16 mouse cellular contexts compared by ENCODE assay signal in the genomic region with DNA sequence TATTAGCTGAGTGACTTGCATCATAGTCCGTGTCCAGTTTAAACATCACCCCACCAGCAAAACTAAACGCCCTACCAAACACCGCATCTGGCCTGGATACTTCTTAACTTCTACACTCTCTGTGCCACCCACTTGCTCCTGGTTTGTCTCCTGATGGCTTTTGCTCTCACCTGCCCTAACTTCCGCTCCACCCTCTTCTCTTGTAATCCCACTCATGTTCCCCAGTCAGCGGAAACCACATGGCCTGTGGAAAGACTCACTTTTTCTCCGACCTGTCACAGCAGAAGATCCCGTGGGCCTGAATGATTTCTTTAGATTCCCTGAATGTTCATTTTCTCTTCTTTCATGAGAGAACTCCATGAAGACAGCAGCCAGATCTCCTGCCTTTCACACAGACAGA.
A peak's percentile ranks its signal among the peaks of the same experiment; 100 is the strongest.
DNase-seq lines count a peak whose midpoint lies in the region; ATAC-seq and TF ChIP-seq lines count a peak whose summit lies in the region.
"Had no signal": no experiment of that assay in that cellular context is flagged by ENCODE, and none has a peak within 500 bp of the region (broad histone marks: within the 10 kb centered on the region; RNA-seq: fewer than 3 reads in every experiment).

No protein-coding gene starts in this region.

- peak overlapping the region; percentile 27; the same call in 1 of the 2 replicates for H3K27ac ChIP-seq in forebrain, embryonic 11.5 days (ENCODE audit: low read depth, low read length)
- no peak overlapping the region for H3K27ac ChIP-seq in forebrain, embryonic 15.5 days (replicated peaks)
- H3K27ac ChIP-seq in liver, adult 2 months (replicated peaks; ENCODE audit: insufficient read depth, low read depth, low read length): peak overlapping the region; percentile 7; the same call in 1 of the 2 replicates
- H3K27ac ChIP-seq in MEL (ENCODE audit: control insufficient read depth, low read depth, low read length): no peak overlapping the region
- H3K27ac ChIP-seq in limb, embryonic 12.5 days: peak overlapping the region; percentile 24; the same call in 1 of the 2 replicates
- H3K27ac ChIP-seq: midbrain, embryonic 13.5 days had no signal

- no peak overlapping the region for H3K9ac ChIP-seq in forebrain, embryonic 11.5 days (ENCODE audit: low read length)
- no peak overlapping the region for H3K9ac ChIP-seq in forebrain, embryonic 15.5 days (replicated peaks)
- H3K9ac ChIP-seq in liver, adult 2 months (ENCODE audit: low read depth, low read length): no peak overlapping the region
- H3K9ac ChIP-seq in MEL (ENCODE audit: control insufficient read depth, low read depth, low read length, poor library complexity, severe bottlenecking): peak overlapping the region; percentile 3; the same call in 1 of the 2 replicates
- no peak overlapping the region for H3K9ac ChIP-seq in limb, embryonic 12.5 days (replicated peaks)
- H3K9ac ChIP-seq: embryonic facial prominence, embryonic 15.5 days; hindbrain, embryonic 15.5 days; midbrain, embryonic 13.5 days had no signal

- 91% methylated on average over 7 of the region's 7 CpGs for WGBS in forebrain, embryonic 11.5 days
- 90% methylated on average over 7 of the region's 7 CpGs for WGBS in forebrain, embryonic 15.5 days
- 79% methylated on average over 7 of the region's 7 CpGs for whole genome bisulfite sequencing in liver, adult 2 months
- WGBS in limb, embryonic 12.5 days: 87% methylated on average over 7 of the region's 7 CpGs

- H3K36me3 ChIP-seq in forebrain, embryonic 11.5 days (ENCODE audit: control insufficient read depth, insufficient read depth, low read length): no peaks in the 10 kb centered on the region
- no peaks in the 10 kb centered on the region for H3K36me3 ChIP-seq in forebrain, embryonic 15.5 days
- H3K36me3 ChIP-seq in liver, adult 2 months (ENCODE audit: control insufficient read depth, insufficient read depth, low read length): no peaks in the 10 kb centered on the region
- H3K36me3 ChIP-seq in MEL (ENCODE audit: control insufficient read depth in 1 of 2, insufficient read depth in 2 of 2, low read length in 2 of 2): peaks cover 0 to 18% of the 10 kb centered on the region in 2 experiments; a peak in 2 of 4 replicates
- no peaks in the 10 kb centered on the region for H3K36me3 ChIP-seq in limb, embryonic 12.5 days
- H3K36me3 ChIP-seq: embryonic facial prominence, embryonic 15.5 days; hindbrain, embryonic 15.5 days; midbrain, embryonic 13.5 days had no signal

- no peak overlapping the region for H3K4me2 ChIP-seq in forebrain, embryonic 11.5 days (ENCODE audit: low read depth, low read length, severe bottlenecking)
- H3K4me2 ChIP-seq in forebrain, embryonic 15.5 days (replicated peaks): no peak overlapping the region
- H3K4me2 ChIP-seq in limb, embryonic 12.5 days: no peak overlapping the region
- H3K4me2 ChIP-seq: embryonic facial prominence, embryonic 15.5 days; hindbrain, embryonic 15.5 days; midbrain, embryonic 13.5 days had no signal

- H3K79me2 ChIP-seq in liver, adult 2 months (ENCODE audit: control insufficient read depth, insufficient read depth, low read length): no peaks in the 10 kb centered on the region
- H3K79me2 ChIP-seq in MEL (ENCODE audit: control insufficient read depth, insufficient read depth, low read length, poor library complexity): no peaks in the 10 kb centered on the region

- TF ChIP-seq EP300 in MEL (IDR thresholded peaks at IDR 0.05; ENCODE audit: low read depth in 1 of 2, low read length in 2 of 2): no peak

- DNase-seq in forebrain, embryonic 11.5 days (ENCODE audit: low spot score): no peak
- DNase-seq in liver, adult 2 months (ENCODE audit: extremely low read depth, low read depth, low spot score): no peak
- DNase-seq in liver: no peak
- DNase-seq in MEL (ENCODE audit: low read depth, low spot score): no peak
- DNase-seq in urinary bladder, postnatal 4 days (ENCODE audit: low spot score in 2 of 2): no peak
- no peak for DNase-seq in adrenal gland, postnatal 10 days
- DNase-seq: cerebellum, adult 11 months had no signal

- H3K27me3 ChIP-seq in forebrain, embryonic 11.5 days (ENCODE audit: control insufficient read depth, insufficient read depth, low read length): no peaks in the 10 kb centered on the region
- H3K27me3 ChIP-seq in forebrain, embryonic 15.5 days: no peaks in the 10 kb centered on the region
- no peaks in the 10 kb centered on the region for H3K27me3 ChIP-seq in liver, adult 2 months (ENCODE audit: control insufficient read depth, insufficient read depth, low read length)
- no peaks in the 10 kb centered on the region; a peak in 1 of 4 replicates for H3K27me3 ChIP-seq in MEL (ENCODE audit: control insufficient read depth in 1 of 2, insufficient read depth in 2 of 2, low read length in 2 of 2)
- H3K27me3 ChIP-seq in limb, embryonic 12.5 days: no peaks in the 10 kb centered on the region
- H3K27me3 ChIP-seq: embryonic facial prominence, embryonic 15.5 days; hindbrain, embryonic 15.5 days; midbrain, embryonic 13.5 days; Patski had no signal

- no peak for ATAC-seq in forebrain, embryonic 11.5 days (replicated peaks; ENCODE audit: low FRiP score)
- no peak for ATAC-seq in forebrain, embryonic 15.5 days (replicated peaks)
- no peak for ATAC-seq in limb, embryonic 12.5 days (ENCODE audit: insufficient number of reproducible peaks, insufficient read depth, low FRiP score, low TSS enrichment, low read depth)
- ATAC-seq: forebrain, embryonic 16.5 days; intestine, postnatal 0 days; midbrain, embryonic 13.5 days; Patski had no signal

- no peak overlapping the region for H3K4me3 ChIP-seq in forebrain, embryonic 11.5 days (ENCODE audit: low read depth, low read length)
- H3K4me3 ChIP-seq in forebrain, embryonic 15.5 days: no peak overlapping the region
- H3K4me3 ChIP-seq in liver, adult 2 months (ENCODE audit: insufficient read depth, low read depth, low read length): no peak overlapping the region
- H3K4me3 ChIP-seq in MEL (ENCODE audit: control insufficient read depth in 1 of 2, insufficient read depth in 1 of 2, low read depth in 2 of 2, low read length in 2 of 2): peak overlapping the region in 1 of 2 experiments; percentile 15; a peak in 2 of 4 replicates
- H3K4me3 ChIP-seq in limb, embryonic 12.5 days (replicated peaks): no peak overlapping the region
- H3K4me3 ChIP-seq: embryonic facial prominence, embryonic 15.5 days; hindbrain, embryonic 15.5 days; midbrain, embryonic 13.5 days; myocyte had no signal

- no peak for TF ChIP-seq POLR2A in liver, adult 2 months (IDR thresholded peaks at IDR 0.05; ENCODE audit: extremely low read depth, insufficient read depth, low read length)
- no peak for TF ChIP-seq POLR2A in MEL (IDR thresholded peaks at IDR 0.05; ENCODE audit: control insufficient read depth in 1 of 2, insufficient read depth in 1 of 2, low read depth in 1 of 2, low read length in 2 of 2, poor library complexity in 1 of 2)

- H3K9me3 ChIP-seq in forebrain, embryonic 11.5 days (ENCODE audit: control insufficient read depth, low read length): no peaks in the 10 kb centered on the region
- no peaks in the 10 kb centered on the region for H3K9me3 ChIP-seq in forebrain, embryonic 15.5 days
- no peaks in the 10 kb centered on the region for H3K9me3 ChIP-seq in MEL (replicated peaks; ENCODE audit: insufficient read depth, low read length)
- H3K9me3 ChIP-seq in limb, embryonic 12.5 days: no peaks in the 10 kb centered on the region
- H3K9me3 ChIP-seq: embryonic facial prominence, embryonic 15.5 days; hindbrain, embryonic 15.5 days; midbrain, embryonic 13.5 days had no signal

- no peak for TF ChIP-seq RAD21 in MEL (IDR thresholded peaks at IDR 0.05; ENCODE audit: low read depth, low read length)

- H3K4me1 ChIP-seq in forebrain, embryonic 11.5 days (replicated peaks; ENCODE audit: control insufficient read depth, insufficient read depth, low read length): peaks cover 2% of the 10 kb centered on the region; the same call in 1 of the 2 replicates
- H3K4me1 ChIP-seq in forebrain, embryonic 15.5 days: peaks cover 17% of the 10 kb centered on the region
- H3K4me1 ChIP-seq in liver, adult 2 months (ENCODE audit: control insufficient read depth, insufficient read depth, low read length): peaks cover 4% of the 10 kb centered on the region
- peaks cover 4 to 22% of the 10 kb centered on the region in 2 experiments for H3K4me1 ChIP-seq in MEL (ENCODE audit: control insufficient read depth in 1 of 2, insufficient read depth in 2 of 2, low read length in 2 of 2)
- peaks cover 21% of the 10 kb centered on the region for H3K4me1 ChIP-seq in limb, embryonic 12.5 days (replicated peaks)

- no peak for TF ChIP-seq CTCF in liver, adult 2 months (IDR thresholded peaks at IDR 0.05; ENCODE audit: low read depth, low read length)
- no peak for TF ChIP-seq CTCF in MEL (IDR thresholded peaks at IDR 0.05 in 2 of 3, conservative IDR thresholded peaks at IDR 0.05 in 1 of 3; ENCODE audit: control insufficient read depth in 1 of 3, insufficient read depth in 1 of 3, low read depth in 2 of 3, low read length in 3 of 3, poor library complexity in 1 of 3, severe bottlenecking in 1 of 3)

TF ChIP-seq in MEL, 35 proteins besides CTCF, POLR2A, EP300 and RAD21:
- no peak for TF ChIP-seq RCOR1 (IDR thresholded peaks at IDR 0.05; ENCODE audit: low read depth, low read length)
- no peak for TF ChIP-seq MEF2A (IDR thresholded peaks at IDR 0.05; ENCODE audit: extremely low read depth, insufficient replicate concordance, low read depth, low read length, poor library complexity, severe bottlenecking)

Comparison
In these comparisons a context has a peak if more than half of its experiments do, and no peak if none do; other contexts are left out.
1. H3K27ac ChIP-seq: peak in forebrain, embryonic 11.5 days (single experiment), liver, adult 2 months (single experiment) and limb, embryonic 12.5 days (single experiment); none in forebrain, embryonic 15.5 days (single experiment) and MEL (single experiment).